Mouse (Mus musculus) heart, postnatal 36 days (tissue): ENCODE measurements at regions not wholly inside any gene's neighbourhood (a gene's known extent, or its start where the extent isn't known, plus 50 kb on each side); places are given as distances from the start of the nearest gene placed in this dataset.
A peak's percentile ranks its signal among the peaks of the same experiment; 100 is the strongest.

Experiments
- DNase-seq, 2 experiments: peaks; one replicate each; pipeline ENCODE4 v3.0.0; 2021 to 2022
- intact Hi-C: fragments of 180-260 bp; cut with DNase I; formaldehyde crosslinking; loops from one replicate; pipeline ENCODE4 v1.15.1; 2025

DNA sequence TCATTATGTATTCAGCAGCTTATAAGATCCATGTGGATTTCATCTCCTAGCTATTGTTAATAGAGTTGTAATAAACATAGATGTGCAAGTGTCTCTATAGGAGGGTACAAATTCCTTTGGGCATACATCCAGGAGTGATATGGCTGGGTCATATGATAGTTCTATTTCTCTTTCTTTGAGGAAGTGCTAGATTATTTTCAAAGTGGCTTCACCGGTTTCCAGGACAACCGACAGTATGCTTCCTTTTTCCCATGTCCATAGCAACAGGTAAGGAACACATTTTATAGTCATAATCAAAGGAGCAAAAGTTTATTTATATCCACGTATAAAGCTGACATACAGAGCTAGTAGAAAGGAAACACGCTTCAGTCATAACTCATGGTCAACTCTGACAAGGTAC, 710.2 kb upstream of the Tenm4 start:
- intact Hi-C loops = no loop called here
- DNase-seq = no peak

DNA sequence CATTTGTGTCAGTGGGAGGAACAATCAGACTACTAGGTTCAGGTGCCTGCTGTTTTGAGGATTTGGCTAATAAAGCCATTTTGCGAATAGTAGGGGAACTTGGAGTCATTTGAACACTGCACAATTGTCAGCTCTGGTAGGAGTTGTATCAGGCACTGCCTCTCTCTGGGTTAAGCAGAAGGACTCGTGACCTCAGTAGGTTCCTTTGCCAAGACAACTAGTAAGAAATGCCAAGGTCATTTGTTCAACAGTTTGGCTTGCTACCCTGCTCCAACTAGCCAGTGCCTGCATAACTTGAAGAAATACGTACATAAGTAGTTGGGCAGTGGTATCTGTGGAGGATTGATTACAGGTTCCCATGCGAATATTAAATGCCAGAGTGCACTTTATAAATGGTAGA, 705.5 kb upstream of the Tenm4 start:
- intact Hi-C loops = no loop called here
- DNase-seq = no peak

DNA sequence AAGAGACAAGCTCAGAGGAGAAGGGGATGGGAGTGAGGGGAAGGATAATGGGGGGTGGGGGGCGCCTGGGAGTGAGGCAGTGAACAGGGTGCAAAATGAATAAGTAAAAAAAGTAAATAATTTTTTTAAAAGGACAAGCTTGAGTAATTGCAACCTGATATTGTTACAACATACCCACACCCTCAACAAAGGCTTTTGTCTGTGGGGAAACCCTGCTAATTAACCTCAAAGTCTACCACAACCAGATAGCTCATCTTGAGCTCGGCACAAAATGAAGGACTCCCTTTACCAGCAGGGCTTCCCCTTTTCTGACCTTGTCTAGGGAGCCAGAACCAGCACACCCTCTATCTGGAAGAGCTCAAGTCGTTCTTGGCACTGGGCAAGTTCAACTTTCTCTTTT, 704.0 kb upstream of the Tenm4 start:
- no peak for DNase-seq
- intact Hi-C loops = no loop called here

DNA sequence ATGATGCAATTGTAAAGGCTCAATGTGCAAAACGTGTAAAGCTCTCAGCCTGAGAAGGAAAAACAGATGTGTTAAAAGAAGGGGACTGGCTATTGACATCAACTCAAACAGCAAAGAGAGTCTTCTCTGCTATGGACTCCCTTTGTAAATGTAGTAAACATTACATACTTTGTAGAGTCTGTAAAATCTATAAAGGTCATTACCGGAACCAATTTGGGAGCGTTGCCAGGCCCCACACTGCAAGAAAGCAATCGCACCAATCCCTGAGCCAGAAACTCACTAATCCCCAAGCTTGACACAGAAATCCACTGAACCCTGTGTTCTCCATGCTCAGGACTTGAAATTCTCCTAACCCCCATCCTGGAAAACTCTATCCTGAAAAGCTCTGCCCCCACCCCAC, 697.2 kb upstream of the Tenm4 start:
- intact Hi-C loops = no loop called here
- DNase-seq = no peak

DNA sequence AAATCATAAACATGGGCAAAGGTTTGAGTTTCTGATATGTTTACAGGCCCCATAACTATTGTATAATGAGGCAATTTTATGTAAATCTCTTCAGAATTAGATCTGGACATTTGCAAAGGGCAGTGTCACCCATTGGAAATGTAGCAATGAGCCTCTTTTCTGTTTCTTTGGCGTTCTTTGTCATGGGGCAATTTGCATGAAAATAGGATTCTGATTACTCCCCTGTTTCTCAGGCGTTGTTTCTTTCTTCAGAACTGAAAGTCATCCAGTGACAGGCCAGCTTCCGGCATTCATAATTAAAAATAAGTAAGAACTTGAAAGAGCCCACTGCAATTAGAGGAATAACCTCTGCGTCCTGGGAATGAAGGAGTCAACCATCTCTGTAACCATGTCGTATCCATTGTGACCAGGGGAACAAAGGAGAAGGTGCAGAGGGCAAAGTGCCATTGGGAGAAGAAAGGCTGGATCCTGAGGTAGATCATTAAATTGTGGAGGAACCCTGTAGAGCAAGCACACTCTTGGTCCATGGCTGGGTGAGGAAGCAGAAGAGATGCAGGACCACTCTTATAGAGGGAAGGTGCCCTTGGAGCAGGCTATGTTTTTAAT, 690.8 kb upstream of the Tenm4 start:
- intact Hi-C loops = no loop called here
- no peak for DNase-seq

DNA sequence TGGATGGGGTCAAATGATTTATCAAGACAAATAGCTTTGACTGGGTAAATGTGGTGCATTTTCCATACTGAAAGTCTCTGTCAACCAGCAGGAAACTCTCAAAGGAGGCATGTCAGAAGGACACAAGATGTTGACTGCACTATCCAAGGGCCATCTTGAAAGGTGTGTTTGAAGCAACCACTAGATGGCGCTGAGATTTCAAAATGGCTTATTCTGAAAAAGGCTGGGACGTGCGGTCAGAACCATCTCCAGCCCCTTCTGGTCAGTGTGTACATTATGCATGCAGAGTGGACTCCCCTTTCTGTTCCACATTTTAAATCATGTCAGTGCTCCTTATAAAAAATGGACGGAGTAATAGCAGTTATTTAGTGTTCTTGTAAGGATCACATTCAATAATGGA, 681.4 kb upstream of the Tenm4 start:
- intact Hi-C loops = loop anchor here (5.0 kb wide), 1 partner anchor 1428 kb away; no protein-coding TSS in a partner anchor

DNA sequence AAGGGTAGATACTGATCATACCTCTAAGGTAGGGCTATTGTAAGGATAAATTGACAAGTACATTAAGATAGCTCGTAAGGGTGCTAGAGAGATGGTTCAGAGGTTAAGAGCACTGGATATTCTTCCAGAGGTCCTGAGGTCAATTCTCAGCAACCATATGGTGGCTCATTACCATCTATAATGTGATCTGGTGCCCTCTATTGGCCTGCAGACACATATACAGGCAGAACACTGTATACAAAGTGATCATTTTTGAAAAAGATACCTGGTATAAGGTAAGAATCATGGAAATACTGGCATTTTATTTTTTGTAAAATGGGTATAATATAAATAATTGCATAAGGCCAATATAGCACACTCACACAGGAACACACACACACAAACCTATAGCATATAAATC, 676.3 kb upstream of the Tenm4 start:
- no peak for DNase-seq
- intact Hi-C loops = no loop called here

More for the DNA sequence above, 681.4 kb upstream of the Tenm4 start:
- peak; percentile 1 to 8 for DNase-seq

DNA sequence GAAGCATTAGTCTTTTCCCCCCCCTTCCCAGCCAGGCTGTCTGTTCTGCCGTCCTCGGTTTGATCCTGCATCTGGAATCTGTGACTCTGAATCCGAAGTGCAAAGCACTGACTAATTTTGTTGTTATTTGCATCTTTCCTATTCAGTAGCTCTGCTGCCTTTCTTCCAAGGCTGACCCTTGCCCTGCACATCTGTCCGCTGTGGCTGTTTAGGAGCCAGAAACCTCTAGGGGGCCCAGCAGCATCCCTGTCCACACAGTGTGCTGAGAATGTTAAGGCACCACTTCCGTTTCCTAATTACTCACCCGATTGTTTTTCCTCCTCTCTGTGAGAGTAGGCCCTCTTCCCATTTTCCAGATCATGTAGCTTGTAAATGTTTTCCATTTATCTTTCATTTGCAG, 668.1 kb upstream of the Tenm4 start:
- no peak for DNase-seq
- intact Hi-C loops = no loop called here

DNA sequence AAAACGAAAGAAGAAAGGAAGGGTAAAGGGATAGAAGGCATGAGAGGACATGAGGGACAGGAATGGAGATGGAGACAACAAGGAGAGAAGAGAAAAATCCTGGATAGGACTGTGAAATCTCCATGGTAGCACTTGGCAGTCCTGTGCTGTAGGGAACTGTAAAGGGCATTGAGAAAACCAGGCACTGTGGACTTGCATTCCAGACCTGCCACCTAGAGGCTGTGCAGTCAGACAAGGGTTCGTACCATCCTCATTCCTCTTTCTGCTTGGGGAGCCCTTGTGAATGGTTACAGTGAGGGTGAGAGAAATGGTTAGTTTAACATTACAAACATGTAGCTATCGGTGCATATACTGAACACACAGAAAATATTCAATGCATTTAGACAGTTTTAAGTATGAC, 623.8 kb upstream of the Tenm4 start:
- no peak for DNase-seq
- intact Hi-C loops = no loop called here

DNA sequence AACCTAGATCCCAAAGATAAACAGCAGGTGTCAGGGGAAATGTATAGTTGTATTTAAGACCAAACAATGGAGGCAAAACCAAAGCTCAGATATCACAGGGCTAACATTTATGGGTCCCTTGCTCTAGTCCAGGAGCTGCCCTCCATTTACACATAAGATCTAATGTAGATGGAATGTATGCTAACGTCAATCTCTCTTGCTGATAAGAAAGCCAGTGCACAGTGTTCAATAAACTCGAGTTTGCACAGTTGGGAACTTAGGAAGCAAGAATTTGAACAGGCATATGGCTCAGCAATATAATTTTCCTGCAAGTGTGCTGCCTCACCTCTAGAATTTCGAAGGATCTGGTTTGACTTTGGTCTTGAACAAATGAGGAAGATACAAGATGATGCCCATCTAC, 620.9 kb upstream of the Tenm4 start:
- intact Hi-C loops = no loop called here
- DNase-seq = no peak

DNA sequence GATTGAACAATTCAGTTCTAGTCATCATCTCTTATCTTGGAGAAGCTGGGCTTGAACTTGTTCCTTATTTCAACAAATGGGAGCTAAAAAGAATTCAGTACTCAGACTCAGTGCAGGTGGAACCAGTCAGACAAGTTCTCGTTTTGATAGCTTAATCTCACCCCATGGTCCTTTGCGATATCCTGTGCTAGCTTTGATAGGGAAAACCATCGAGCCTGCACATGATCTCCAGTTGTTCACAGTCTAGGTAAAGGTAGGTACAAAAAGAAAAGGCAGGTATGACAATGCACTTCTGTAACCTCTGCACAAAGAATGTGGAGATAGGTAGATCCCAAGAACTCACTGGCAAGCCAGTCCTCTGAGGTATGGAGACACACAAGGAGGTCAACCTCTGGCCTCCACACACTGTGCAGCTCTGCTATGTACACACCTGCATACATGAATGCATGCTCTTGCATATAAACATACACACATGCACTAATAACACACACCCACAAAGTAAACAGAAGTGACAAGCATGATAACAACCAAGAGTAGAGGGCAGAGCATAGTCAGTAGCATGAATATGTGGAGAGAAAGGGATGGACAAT, 619.2 kb upstream of the Tenm4 start:
- DNase-seq = no peak
- intact Hi-C loops = no loop called here

DNA sequence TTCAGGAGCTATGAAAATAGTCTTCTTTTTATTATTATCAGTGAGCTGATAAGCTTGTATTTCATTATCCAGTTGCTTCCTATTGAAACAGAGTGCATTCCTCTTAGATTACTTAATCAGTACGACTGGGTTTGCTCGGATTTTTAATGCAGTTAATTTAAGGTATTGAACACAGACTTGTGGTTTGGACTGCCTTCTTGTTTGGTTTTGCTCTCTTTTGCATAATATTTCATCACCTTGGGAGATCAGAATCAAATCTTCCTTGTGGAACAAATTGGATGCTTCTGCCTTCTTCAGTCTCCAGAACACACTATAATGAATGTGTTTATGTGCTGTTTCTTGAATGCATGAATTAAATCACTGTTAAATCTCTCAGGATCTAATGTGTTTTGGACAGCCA, 612.5 kb upstream of the Tenm4 start:
- intact Hi-C loops = no loop called here
- DNase-seq = no peak

DNA sequence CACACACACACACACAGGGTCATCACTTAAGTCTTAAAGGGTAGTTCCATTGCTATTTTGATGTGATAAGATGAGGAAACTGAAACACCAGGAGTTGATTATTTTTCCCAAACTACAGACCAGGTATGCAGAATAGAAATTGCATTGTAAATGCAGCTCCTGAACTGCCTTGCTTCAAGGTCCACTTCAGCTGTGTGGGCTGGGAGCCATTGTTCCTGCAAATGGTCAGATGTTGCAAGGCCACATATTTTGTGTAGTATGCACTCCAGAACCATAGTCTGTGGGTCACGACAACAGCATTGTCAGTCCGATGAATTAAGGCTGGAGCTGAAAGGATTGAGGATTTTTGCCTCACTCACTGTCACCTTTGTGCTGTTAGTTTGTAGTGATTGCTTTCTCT, 592.4 kb upstream of the Tenm4 start:
- DNase-seq = no peak
- intact Hi-C loops = no loop called here

DNA sequence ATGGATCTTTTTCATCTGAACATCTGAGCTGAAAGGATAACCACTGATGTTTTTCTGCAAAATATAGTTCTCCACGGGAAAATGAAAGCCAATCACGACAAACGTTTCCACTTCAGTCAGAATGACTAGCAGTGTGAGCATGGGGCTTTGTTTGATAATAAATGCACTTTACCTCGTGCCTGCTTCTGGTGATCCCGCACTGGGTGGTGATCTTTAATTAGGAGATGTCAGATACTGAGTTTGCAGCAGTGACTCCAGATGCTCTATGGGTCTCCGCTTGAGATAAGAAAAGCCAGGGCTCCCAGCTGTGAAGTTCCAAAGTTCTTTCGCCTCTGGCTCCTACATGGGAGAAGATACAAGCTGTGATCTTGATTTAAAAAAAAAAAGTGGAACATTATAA, 589.7 kb upstream of the Tenm4 start:
- DNase-seq = no peak
- intact Hi-C loops = no loop called here

DNA sequence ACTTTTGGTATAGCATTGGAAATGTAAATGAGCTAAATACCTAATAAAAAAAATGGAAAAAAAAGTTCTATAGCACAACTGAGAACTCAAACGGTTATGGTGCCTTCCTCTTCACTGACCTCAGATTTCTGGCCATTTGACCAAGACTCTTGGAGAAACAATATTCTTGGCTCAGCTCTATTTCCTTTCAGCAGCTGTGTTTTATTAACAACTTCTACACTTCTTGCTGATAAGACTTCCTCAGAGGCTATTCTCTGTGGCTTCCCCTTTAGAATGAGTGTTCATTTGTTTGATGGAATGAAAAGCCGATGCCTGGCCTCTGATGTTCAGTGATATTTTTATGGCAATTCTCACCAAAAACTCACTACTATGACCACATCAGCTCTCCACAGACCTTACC, 572.7 kb upstream of the Tenm4 start:
- DNase-seq = no peak
- intact Hi-C loops = no loop called here

DNA sequence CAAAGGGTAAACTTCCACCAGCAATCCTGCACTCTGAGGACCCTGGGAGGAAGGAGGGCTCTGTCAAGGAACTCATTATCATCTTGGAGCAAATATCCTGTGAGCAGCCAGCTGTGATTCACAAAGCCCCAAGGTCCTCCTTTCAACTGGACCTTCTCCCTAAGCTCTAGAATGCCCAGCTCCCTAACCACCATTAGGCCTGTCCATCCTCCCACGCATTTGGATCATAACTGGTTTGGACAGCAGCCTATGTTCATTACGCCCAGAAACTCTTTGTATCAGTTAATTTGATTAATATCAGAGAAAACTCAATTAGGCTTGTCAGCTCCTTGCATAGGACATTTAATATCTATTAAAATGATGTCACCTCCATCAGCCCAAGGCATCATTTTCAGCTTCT, 557.3 kb upstream of the Tenm4 start:
- intact Hi-C loops = no loop called here
- DNase-seq = no peak

DNA sequence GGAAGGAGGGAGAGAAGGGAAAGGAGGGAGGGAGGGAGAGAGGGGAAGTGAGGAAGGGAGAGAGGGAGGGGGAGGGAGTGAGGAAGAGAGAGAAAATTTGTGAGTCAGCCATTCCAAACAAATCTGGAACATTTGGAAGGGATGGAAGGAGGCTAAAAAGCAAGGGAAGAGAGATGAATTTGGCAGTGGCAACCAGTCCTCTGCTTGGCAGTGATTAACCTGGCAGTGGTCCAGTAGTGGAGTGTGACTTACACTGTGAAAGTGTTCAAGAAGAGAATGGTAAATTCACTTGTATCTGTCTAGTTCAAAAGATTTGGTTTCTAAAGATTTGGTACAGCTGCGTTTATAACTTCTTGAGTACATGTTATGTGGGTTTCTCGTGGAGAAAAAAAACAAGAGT, 553.7 kb upstream of the Tenm4 start:
- peak in 1 of 2 experiments; percentile 4 for DNase-seq
- intact Hi-C loops = no loop called here

DNA sequence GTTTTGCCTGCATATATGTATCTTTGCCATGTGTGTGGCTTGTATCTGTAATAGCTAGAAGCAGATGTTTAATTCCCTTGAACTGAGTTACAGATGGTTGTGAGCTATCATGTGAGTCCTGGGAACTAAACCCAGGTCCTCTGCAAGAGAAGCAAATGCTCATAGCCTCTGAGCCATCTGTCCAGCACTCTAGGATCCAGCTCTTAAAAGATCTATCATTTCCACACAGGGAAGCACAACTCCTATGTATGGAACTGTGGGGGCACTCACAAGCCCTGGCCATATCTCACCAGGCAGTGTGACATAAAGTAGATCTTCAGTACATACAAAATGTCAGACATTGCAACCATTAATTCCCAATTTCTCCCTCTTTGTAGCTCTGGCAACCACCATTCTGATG, 552.9 kb upstream of the Tenm4 start:
- DNase-seq = no peak
- intact Hi-C loops = no loop called here

DNA sequence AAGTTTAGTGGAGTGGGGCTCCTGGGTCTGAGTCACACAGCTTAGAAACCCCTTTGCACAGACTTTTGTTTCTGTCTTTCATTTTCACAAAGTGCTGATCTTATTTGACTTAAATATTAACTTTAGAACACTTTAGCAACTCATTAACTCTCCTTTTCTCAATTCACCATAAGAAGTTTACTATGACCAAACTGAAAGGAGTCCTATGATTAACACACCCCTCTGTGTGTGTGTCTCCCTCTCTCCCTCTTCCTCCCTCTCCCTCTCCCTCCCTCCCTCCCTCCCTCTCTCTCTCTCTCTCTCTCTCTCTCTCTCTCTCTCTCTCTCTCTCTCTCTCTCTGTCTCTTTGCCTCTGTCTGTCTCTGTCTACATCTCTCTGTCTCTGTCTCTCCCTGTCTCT, 551.0 kb upstream of the Tenm4 start:
- no peak for DNase-seq
- intact Hi-C loops = no loop called here

DNA sequence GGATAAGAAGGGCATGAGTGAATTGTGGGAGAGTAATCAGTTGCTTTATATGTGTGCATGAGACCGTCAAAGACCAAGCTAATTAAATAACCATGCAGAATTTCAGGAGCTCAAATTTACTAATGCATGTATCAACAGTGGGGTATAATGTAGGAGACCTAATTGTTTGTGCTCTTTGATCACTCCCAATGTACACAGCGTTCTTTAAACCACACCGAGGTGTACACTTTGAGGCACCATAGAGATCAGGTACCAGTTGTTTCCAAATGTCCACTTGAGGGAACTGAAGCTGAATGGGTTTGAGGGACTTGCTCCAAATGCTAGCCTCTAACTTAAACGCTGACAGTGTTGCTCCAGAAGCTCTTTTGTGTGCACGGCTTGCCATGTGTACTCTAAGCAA, 530.4 kb upstream of the Tenm4 start:
- intact Hi-C loops = no loop called here
- no peak for DNase-seq

DNA sequence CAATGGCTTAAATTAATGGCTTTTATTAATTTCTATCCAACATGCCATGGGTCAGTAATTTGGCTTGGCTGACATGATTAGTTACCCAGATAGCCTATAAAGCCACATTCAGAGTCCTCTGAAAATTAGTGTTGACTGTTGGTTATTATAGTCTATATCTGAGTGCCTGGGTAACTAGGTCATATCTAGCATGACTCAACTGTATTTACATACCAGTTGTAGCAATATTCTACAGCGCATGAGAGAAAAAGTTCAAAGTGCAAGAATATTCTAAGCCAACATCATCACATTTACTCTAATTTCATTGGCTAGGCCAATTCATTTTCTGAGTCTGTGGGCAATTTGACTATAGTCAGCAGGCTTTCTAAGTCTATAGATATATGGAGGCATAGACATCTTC, 496.7 kb upstream of the Tenm4 start:
- DNase-seq = no peak
- intact Hi-C loops = no loop called here

DNA sequence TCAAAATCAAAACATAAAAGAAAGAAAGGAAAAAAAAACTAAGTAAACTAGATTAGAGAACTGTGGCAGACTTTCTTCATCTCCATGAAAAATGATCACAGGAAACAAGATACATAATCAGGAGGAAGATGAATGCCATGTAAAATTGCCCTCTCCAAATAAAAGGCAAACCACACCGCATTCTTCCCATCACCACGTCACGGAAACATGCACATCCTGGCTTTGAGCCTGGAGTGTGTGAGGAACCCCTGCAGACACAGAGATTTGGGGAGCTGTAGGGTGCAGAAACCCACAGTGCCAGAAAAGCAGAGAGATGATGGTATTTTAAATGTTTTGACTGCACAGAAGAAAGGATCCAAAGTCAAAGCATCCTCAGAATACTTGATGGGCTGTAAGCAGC, 488.5 kb upstream of the Tenm4 start:
- intact Hi-C loops = no loop called here
- DNase-seq = no peak

DNA sequence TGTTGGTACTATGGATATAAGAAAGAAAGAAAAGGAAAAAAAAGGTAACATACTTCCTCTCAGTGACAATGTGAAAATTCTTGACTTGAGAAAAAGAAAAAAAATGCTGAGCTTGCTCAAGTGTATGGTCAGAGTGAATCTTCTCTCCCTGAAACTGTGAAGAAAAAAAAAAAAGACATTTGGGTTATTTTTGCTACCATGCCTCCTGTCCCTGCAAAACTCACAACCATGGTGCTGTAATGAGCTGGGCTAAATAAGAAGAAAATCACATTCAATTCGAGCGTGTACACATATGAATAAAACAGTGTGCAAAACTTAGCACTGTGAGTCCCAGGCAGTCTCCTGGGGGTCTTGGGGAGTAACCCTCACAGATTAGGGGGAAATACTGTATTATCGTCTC, 483.3 kb upstream of the Tenm4 start:
- DNase-seq = no peak
- intact Hi-C loops = no loop called here
